Mouse (Mus musculus) heart, embryonic 14.5 days (tissue): Measurements from ENCODE around the gene Rtn4rl2. TPM values are rescaled to one million over a fixed set of nuclear protein-coding genes. Genes with fewer than 3 reads are reported as not detected.

Experiments used
- ATAC-seq: fragments of 200-750 bp; cut with Nextera tagmentation; 2 replicates; pipeline ENCODE4 v1.8.0; 2017; ENCODE audit warnings: low read depth, moderate TSS enrichment; ENCODE audit not compliant: insufficient number of reproducible peaks, insufficient read depth, low FRiP score
- H3K27ac ChIP-seq, 2 experiments: fragments of 200-500 bp in 1 of 2; fragments of 300-500 bp in 1 of 2; sonication (generic) in 1 of 2; replicated peaks in 1 of 2; 2 replicates each; pipeline ENCODE4 v1.5.1; 2012 to 2014; ENCODE audit warnings: low read depth in 2 of 2, low read length in 2 of 2, control low read depth in 1 of 2, mild to moderate bottlenecking in 1 of 2, mixed read lengths in 1 of 2; ENCODE audit not compliant: control insufficient read depth in 1 of 2, insufficient read depth in 1 of 2
- H3K27me3 ChIP-seq: fragments of 300-500 bp; sonication (generic); 2 replicates; pipeline ENCODE4 v1.6.1; 2014; ENCODE audit warnings: mild to moderate bottlenecking, low read length, control low read depth; ENCODE audit not compliant: control insufficient read depth, insufficient read depth
- H3K36me3 ChIP-seq: fragments of 300-500 bp; sonication (generic); 2 replicates; pipeline ENCODE4 v1.6.1; 2014; ENCODE audit warnings: mild to moderate bottlenecking, control low read depth, low read length, mixed read lengths; ENCODE audit not compliant: control insufficient read depth, insufficient read depth
- H3K4me1 ChIP-seq, 2 experiments: fragments of 200-500 bp in 1 of 2; fragments of 300-500 bp in 1 of 2; sonication (generic) in 1 of 2; 2 replicates each; pipeline ENCODE4 v1.6.1; 2012 to 2014; ENCODE audit warnings: low read length in 2 of 2, control low read depth in 1 of 2, mixed read lengths in 1 of 2; ENCODE audit not compliant: control insufficient read depth in 2 of 2, insufficient read depth in 2 of 2
- H3K4me2 ChIP-seq: fragments of 300-500 bp; sonication (generic); 2 replicates; pipeline ENCODE4 v1.6.1; 2014; ENCODE audit warnings: mild to moderate bottlenecking, low read length
- H3K4me3 ChIP-seq, 2 experiments: fragments of 200-500 bp in 1 of 2; fragments of 300-500 bp in 1 of 2; sonication (generic) in 1 of 2; 2 replicates each; pipeline ENCODE4 v1.5.1; 2012 to 2014; ENCODE audit warnings: low read length in 2 of 2, mild to moderate bottlenecking in 2 of 2, control low read depth in 1 of 2, low read depth in 1 of 2, moderate library complexity in 1 of 2; ENCODE audit not compliant: control insufficient read depth in 1 of 2, insufficient read depth in 1 of 2
- H3K9ac ChIP-seq: fragments of 300-500 bp; sonication (generic); 2 replicates; pipeline ENCODE4 v1.6.1; 2014; ENCODE audit warnings: mild to moderate bottlenecking, low read length
- H3K9me3 ChIP-seq: fragments of 300-500 bp; sonication (generic); 2 replicates; pipeline ENCODE4 v1.6.1; 2016; ENCODE audit warnings: low read length, control low read depth; ENCODE audit not compliant: control insufficient read depth
- WGBS: fragments of 180-500 bp; shearing (Covaris S2); extraction: QIAGEN DNeasy Blood & Tissue Kit; methylation state at CpG from one replicate; pipeline ENCODE4 v1.1.7; 2014; 5-methylcytosine and 5-hydroxymethylcytosine counted together
- polyA plus RNA-seq: library from polyadenylated mRNA; unstranded; fragments of >200 nt; fragmentation: Nextera tagmentation; extraction: Ambion mirVana; gene quantifications from 2 replicates; pipeline ENCODE4 v1.2.1, GENCODE M21; 2014

The Rtn4rl2 gene
- polyA plus RNA-seq, 1 experiment from 2014 or later = 2.2 TPM

DNA sequence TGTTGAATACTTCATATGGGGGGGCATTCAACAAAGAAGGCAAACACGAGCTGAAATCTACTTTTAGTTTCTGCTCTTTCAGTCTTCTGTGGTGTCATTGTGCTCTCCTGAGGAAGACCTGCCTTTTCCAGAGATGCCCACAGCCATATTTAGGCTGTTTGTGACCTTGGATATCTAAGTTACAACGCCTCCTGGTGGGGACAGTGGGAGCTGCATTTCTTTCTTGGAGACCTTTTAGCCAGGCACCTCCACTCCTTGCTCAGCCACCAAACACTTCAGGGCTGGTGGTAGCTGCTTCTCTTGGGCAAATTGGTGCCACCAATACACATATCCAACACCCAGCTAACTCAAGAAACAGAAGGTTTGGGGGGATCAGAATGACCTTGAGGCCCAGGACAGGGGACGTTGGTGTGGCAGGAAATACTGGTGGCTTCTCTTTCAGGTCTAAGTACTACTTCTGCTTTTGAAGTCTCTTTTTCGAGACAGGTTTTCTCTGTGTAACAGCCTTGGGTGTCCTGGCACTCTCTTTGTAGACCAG, 15.8 kb downstream of the Rtn4rl2 start:
- 50% methylated on average over 4 of the region's 4 CpGs for WGBS
- Histone ChIP-seq H3K27me3 (peaks cover 94% of the 10 kb centered on the region), H3K9me3 (no peaks in the 10 kb centered on the region), H3K9ac (no peak overlapping the region), H3K36me3 (no peaks in the 10 kb centered on the region), H3K4me2 (no peak overlapping the region), H3K4me3 (no peak overlapping the region), H3K27ac (no peak overlapping the region), H3K4me1 (peaks cover 7 to 9% of the 10 kb centered on the region in 2 experiments; a peak in 2 of 4 replicates)
- ATAC-seq = no peak

- no peak for ATAC-seq
- H3K36me3 ChIP-seq = 0 out of 2 replicates have a peak, but pooled peaks cover 1% of the 10 kb centered on the region
- WGBS = 66% methylated on average over 2 of the region's 2 CpGs
- H3K4me2 ChIP-seq = no peak overlapping the region
- peaks cover 8 to 9% of the 10 kb centered on the region in 2 experiments; a peak in 2 of 4 replicates for H3K4me1 ChIP-seq
- H3K9ac ChIP-seq = no peak overlapping the region
- no peaks in the 10 kb centered on the region for H3K9me3 ChIP-seq
- H3K4me3 ChIP-seq = no peak overlapping the region
- H3K27ac ChIP-seq = no peak overlapping the region
- H3K27me3 ChIP-seq = peaks cover 84% of the 10 kb centered on the region
These were observed 17.5 kb downstream of the Rtn4rl2 start for GRCm38 (mm10) chr2:84868977-84869376.

GRCm38 (mm10) chr2:84868521-84868943, 18.0 kb downstream of the Rtn4rl2 start:
- H3K27me3 ChIP-seq = peaks cover 79% of the 10 kb centered on the region
- H3K36me3 ChIP-seq = peaks cover 3% of the 10 kb centered on the region

GRCm38 (mm10) chr2:84865616-84866571, 20.6 kb downstream of the Rtn4rl2 start:
- ATAC-seq = no peak
- Histone ChIP-seq H3K4me2 (peak overlapping the region; percentile 67), H3K4me1 (peaks cover 5% of the 10 kb centered on the region in 2 experiments; a peak in 2 of 4 replicates), H3K27ac (no peak overlapping the region), H3K9ac (peak overlapping the region; percentile 54; the same call in 1 of the 2 replicates), H3K4me3 (peak overlapping the region; percentile 26 to 37), H3K9me3 (no peaks in the 10 kb centered on the region), H3K27me3 (peaks cover 54% of the 10 kb centered on the region), H3K36me3 (peaks cover 30% of the 10 kb centered on the region)
- WGBS = 1% methylated on average over 46 of the region's 47 CpGs

More at GRCm38 (mm10) chr2:84868521-84868943, 18.0 kb downstream of the Rtn4rl2 start:
- Histone ChIP-seq H3K9me3 (no peaks in the 10 kb centered on the region), H3K4me2 (no peak overlapping the region), H3K27ac (no peak overlapping the region), H3K9ac (no peak overlapping the region), H3K4me3 (no peak overlapping the region), H3K4me1 (peaks cover 8 to 9% of the 10 kb centered on the region in 2 experiments; a peak in 2 of 4 replicates)
- WGBS = 9% methylated on average over 5 of the region's 5 CpGs
- ATAC-seq = no peak

- Histone ChIP-seq H3K4me1 (peaks cover 5% of the 10 kb centered on the region in 2 experiments; a peak in 2 of 4 replicates), H3K9ac (no peak overlapping the region), H3K27me3 (peaks cover 21% of the 10 kb centered on the region), H3K4me2 (no peak overlapping the region), H3K36me3 (peaks cover 65% of the 10 kb centered on the region), H3K4me3 (no peak overlapping the region), H3K27ac (no peak overlapping the region), H3K9me3 (no peaks in the 10 kb centered on the region)
- ATAC-seq = no peak
- WGBS = 74% methylated on average over 3 of the region's 3 CpGs
These were observed 24.3 kb downstream of the Rtn4rl2 start for GRCm38 (mm10) chr2:84862231-84862630.

DNA sequence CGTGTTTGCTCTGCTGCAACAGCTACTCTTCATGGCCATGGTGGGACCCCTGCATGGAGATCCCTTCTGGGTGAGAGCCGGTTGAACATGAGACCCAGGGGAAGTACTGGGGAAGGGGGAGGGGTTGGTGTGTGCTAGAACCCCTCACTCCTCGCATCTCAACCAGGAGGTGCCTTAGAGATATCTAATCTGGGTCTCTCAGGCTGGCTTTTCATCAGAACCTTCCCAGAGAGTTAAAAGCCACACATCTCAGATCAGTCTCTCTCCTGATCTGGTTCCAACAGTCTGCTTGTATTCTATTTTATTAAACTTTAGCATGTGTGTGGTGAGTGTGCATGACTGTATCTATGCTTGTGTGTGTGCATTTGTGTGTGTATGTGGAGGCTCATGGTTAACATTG, 25.1 kb downstream of the Rtn4rl2 start:
- peaks cover 72% of the 10 kb centered on the region for H3K36me3 ChIP-seq
- 73% methylated on average over 3 of the region's 3 CpGs for WGBS

DNA sequence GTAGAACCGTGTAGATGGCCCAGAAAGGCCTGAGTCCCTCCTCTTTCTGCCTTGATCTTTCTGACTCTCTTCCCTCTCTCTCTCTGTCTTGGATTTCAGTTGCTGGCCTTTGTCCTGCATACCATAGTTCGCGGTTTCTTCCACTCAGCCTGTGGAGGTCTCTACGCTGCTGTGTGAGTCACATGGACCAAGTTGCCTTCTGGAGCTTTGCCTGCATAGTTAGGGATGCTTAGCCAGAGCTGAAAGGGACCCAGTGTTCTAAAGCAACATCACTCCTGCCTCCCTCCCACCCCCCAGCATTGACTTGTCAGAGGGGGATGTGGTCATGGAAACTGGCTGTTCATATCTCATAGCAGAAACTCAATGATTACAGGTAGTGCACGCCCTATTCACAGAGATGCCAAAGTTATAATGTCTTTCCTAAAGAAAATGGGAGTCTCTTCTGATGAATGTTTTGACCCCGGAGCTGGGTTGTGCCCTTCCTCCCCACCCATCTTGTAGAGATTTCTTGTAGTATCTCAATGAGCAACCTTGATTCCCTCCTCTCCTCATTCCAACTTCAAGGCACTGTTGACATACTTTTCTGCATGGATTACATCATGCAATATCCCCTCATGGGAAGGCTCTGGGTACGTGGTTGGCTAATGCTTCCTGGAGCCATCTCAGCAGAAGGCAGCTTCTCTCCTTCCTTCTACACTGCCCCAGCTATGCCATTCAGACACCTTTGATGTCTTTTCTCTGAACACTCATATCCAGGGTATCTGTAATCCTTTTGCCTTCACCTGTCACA, 26.3 kb downstream of the Rtn4rl2 start:
- WGBS = 81% methylated on average over 7 of the region's 7 CpGs
- peaks cover 81% of the 10 kb centered on the region for H3K36me3 ChIP-seq

More for the DNA sequence above, 25.1 kb downstream of the Rtn4rl2 start:
- Histone ChIP-seq H3K4me2 (no peak overlapping the region), H3K9ac (no peak overlapping the region), H3K4me3 (no peak overlapping the region), H3K4me1 (peaks cover 5% of the 10 kb centered on the region in 2 experiments; a peak in 2 of 4 replicates), H3K9me3 (no peaks in the 10 kb centered on the region), H3K27ac (no peak overlapping the region), H3K27me3 (peaks cover 13% of the 10 kb centered on the region)
- ATAC-seq = no peak

More for the DNA sequence above, 26.3 kb downstream of the Rtn4rl2 start:
- ATAC-seq = no peak
- H3K9ac ChIP-seq = no peak overlapping the region
- no peaks in the 10 kb centered on the region for H3K4me1 ChIP-seq
- peaks cover under 1% of the 10 kb centered on the region; the same call in 1 of the 2 replicates for H3K27me3 ChIP-seq
- no peak overlapping the region for H3K27ac ChIP-seq
- no peaks in the 10 kb centered on the region for H3K9me3 ChIP-seq
- no peak overlapping the region for H3K4me3 ChIP-seq
- no peak overlapping the region for H3K4me2 ChIP-seq
